Mouse (Mus musculus) bone marrow macrophage, adult 2 months (primary cell): ENCODE measurements around the gene Ulk1.

ENCODE experiments used
- CTCF ChIP-seq: IDR thresholded peaks from 2 replicates; pipeline ENCODE4 v1.5.1; 2012; ENCODE audit warnings: low read depth, mild to moderate bottlenecking, low read length, moderate library complexity
- POLR2A ChIP-seq: IDR thresholded peaks from 2 replicates; pipeline ENCODE4 v1.6.1; 2012; ENCODE audit warnings: mild to moderate bottlenecking, low read depth, low read length, borderline replicate concordance

- TF ChIP-seq POLR2A (no peak), CTCF (no peak)
Measured at GRCm38 (mm10) chr5:110780761-110781528, 29.0 kb downstream of the Ulk1 start.
